Mouse (Mus musculus): ENCODE data around the gene Olfr354.

Olfr354 gene

DNA sequence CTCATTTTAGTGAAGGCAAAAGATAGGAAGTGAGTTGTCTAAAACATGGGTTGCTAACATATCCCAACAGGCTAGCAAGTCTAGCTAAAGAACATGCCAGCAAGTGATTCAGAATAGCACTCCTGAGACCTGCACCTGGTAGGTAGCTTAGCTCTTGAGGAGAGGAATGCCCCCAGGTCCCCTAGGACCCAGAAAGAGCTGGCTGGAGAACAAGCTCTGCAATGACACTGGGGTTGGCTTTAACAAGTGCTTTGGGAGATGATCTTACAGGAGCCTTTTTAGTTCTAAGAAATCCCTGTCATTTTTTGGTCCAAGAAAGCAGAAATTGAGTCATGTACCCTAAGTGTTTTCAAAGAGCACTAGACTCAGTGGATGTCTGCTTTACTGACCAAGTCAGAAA lies at the start of gene Olfr354:
Gene Olfr354 (plus strand): TSS at position 301 of the 400 bp plus-strand sequence.
- no peak for DNase-seq

DNA sequence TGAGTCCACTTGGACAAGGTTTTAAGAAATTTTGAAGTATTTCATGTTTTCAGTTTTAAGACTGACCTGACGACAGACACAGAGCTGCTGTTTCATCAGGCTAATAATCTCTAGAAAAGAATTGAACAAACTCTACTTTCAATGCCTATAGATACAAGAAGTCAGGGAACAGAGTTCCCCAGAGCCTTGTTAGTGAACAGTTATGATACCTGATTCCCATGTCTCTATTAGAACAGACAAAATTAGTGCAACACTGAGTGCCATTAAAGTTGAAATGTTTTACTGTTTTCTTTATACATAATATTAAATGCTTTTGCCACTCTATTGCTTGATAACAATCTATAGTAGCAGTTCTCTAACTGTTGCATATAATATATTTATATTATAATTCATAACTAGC lies 42.9 kb upstream of the Olfr354 start, which contains the start of gene Olfr351:
Gene Olfr351 (minus strand): TSS at position 101 of the 400 bp plus-strand sequence.
- no peak for DNase-seq

DNA sequence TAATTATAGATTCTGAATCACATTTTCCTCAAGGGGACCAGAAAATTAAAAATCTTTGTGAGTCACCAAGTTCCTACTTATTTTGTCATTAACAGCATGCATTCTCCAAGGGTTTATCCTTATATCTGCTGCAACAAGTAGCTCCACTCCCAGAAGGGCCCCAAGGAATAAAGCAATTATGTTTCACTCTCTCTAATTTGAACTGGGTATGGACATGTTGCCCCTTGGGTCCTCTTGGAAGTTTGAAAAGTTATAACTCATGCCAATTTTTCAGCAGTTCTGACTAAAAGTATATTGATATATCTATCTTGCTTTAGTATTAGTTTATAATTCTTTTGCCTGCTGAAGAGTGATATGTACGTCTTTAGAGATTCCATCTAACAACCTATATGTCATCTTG lies 37.3 kb upstream of the Olfr354 start, which contains the start of gene Olfr352:
Gene Olfr352 (plus strand): TSS at position 301 of the 400 bp plus-strand sequence.
- no peak for DNase-seq

DNA sequence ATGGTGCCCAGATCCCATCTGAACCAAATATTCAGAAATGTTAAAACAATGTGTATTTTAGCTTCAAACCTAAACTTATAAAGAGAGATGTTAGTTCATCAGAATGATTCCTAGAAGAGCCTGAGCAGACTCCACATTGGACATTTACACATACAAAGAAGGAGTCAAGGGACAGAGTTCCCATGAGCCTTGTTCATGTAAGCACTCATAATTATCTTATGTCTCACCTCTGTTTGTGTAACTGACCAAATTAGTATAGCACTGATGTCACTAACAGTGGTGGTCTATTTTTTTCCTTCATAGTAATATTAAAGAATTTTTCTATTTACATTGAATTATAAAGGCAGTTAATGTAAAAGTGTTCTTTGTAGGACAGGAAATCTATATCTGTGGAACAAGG lies 12.6 kb upstream of the Olfr354 start, which contains the start of gene Olfr353:
Gene Olfr353 (minus strand): TSS at position 101 of the 400 bp plus-strand sequence.
- DNase-seq = no peak

DNA sequence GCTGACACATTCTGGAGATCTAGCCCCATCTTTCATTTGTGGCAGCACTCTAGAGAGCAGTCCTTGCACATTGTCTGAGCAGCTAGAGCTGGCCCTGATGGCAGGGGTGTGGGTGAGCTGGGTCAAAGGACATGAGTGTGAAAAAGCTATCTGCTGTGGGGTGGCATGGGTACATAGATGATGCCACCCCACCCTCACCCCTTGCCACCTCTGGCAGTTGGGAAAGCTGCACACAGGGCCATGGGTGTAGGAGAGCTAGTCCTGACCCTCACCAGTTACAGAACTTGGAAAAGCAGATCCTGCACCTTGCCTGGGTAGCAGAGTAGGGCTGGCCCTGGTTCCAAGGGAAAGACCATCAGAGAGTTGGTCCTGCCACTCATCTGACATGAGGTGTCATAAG lies 8.4 kb upstream of the Olfr354 start:
- no peak for DNase-seq

DNA sequence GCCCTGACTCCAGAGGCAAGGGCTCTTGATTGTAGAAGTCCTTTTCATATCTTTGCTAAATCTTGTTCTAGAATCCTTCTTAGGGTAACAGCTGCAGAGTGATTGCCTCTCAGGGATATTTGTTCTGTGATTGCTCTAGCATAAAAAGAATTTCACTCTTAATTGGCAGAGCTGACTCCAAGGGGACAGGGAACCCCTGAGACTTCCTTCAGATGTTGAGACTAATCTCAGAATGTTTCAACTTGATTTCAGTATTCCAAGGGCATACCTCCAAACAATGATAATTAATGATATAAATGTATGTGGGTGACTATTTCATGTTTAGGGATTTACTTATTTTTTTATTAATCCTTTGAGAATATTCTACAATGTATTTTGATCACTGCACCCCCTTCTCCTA lies 23.3 kb downstream of the Olfr354 start, which contains the start of gene Olfr355:
Gene Olfr355 (minus strand): TSS at position 101 of the 400 bp plus-strand sequence.
- DNase-seq = no peak

DNA sequence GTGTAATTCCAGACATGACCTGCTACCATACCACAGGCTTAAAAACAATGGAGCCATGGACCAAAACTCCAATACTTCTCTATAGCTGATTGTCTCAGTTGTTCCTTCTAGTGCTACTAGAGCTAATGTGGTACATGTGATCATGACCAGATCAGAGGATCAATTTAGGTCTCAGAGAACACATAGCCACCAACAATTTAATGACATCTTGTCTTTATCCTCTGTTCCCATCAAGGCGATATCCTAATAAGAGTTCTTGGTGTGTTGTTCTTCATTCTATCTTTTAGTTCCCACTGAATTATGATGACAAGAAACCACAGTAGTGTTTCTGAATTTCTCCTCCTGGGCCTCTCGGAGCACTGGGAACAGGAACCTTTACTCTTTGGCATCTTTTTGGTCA lies 31.3 kb downstream of the Olfr354 start, which contains the start of gene Olfr356:
Gene Olfr356 (plus strand): TSS at position 301 of the 400 bp plus-strand sequence.
- DNase-seq = no peak
